Mouse (Mus musculus) neural tube, embryonic 15.5 days (tissue): ENCODE data around the gene Dglucy. TPM values are rescaled to one million over a fixed set of nuclear protein-coding genes. Genes with fewer than 3 reads are reported as not detected.

ENCODE experiments used
- ATAC-seq: fragments of 200-750 bp; cut with Nextera tagmentation; 2 replicates; pipeline ENCODE4 v1.8.0; 2017; ENCODE audit warnings: mild to moderate bottlenecking, moderate TSS enrichment, moderate library complexity; ENCODE audit not compliant: low FRiP score
- H3K27ac ChIP-seq: fragments of 300-500 bp; sonication (generic); replicated peaks from 2 replicates; pipeline ENCODE4 v1.5.1; 2015; ENCODE audit warnings: mild to moderate bottlenecking, inconsistent platforms
- H3K27me3 ChIP-seq: fragments of 300-500 bp; sonication (generic); replicated peaks from 2 replicates; pipeline ENCODE4 v1.6.1; 2015; ENCODE audit warnings: inconsistent platforms
- H3K36me3 ChIP-seq: fragments of 300-500 bp; sonication (generic); 2 replicates; pipeline ENCODE4 v1.6.1; 2015; ENCODE audit warnings: inconsistent platforms
- H3K4me1 ChIP-seq: fragments of 300-500 bp; sonication (generic); 2 replicates; pipeline ENCODE4 v1.6.1; 2015; ENCODE audit warnings: inconsistent platforms
- H3K4me2 ChIP-seq: fragments of 300-500 bp; sonication (generic); 2 replicates; pipeline ENCODE4 v1.6.1; 2015; ENCODE audit warnings: inconsistent platforms, mild to moderate bottlenecking, moderate library complexity
- H3K4me3 ChIP-seq: fragments of 300-500 bp; sonication (generic); replicated peaks from 2 replicates; pipeline ENCODE4 v1.5.1; 2015; ENCODE audit warnings: mild to moderate bottlenecking, inconsistent platforms
- H3K9ac ChIP-seq: fragments of 300-500 bp; sonication (generic); replicated peaks from 2 replicates; pipeline ENCODE4 v1.6.1; 2015; ENCODE audit warnings: mild to moderate bottlenecking, inconsistent platforms
- H3K9me3 ChIP-seq: fragments of 300-500 bp; sonication (generic); replicated peaks from 2 replicates; pipeline ENCODE4 v1.6.1; 2016; ENCODE audit warnings: inconsistent platforms
- WGBS: fragments of 180-500 bp; shearing (Covaris S2); methylation state at CpG from one replicate; pipeline ENCODE4 v1.1.7; 2015; ENCODE audit warnings: mixed read lengths; 5-methylcytosine and 5-hydroxymethylcytosine counted together
- polyA plus RNA-seq: library from polyadenylated mRNA; unstranded; fragments of >200 nt; fragmentation: Nextera tagmentation; extraction: Ambion mirVana; gene quantifications from 2 replicates; pipeline ENCODE4 v1.2.1, GENCODE M21; 2015

The Dglucy gene
- polyA plus RNA-seq, 1 experiment from 2014 or later = 3.0 TPM

GRCm38 (mm10) chr12:100846566-100846965, 67.7 kb downstream of the Dglucy start:
- H3K9ac ChIP-seq = no peak overlapping the region
- 33% methylated on average over 1 of the region's 1 CpGs for WGBS
- no peaks in the 10 kb centered on the region for H3K36me3 ChIP-seq
- no peak for ATAC-seq
- no peaks in the 10 kb centered on the region for H3K9me3 ChIP-seq
- H3K4me3 ChIP-seq = no peak overlapping the region
- H3K4me1 ChIP-seq = peaks cover 2% of the 10 kb centered on the region; the same call in 1 of the 2 replicates
- no peak overlapping the region for H3K27ac ChIP-seq
- no peak overlapping the region for H3K4me2 ChIP-seq
- no peaks in the 10 kb centered on the region; the same call in 1 of the 2 replicates for H3K27me3 ChIP-seq

GRCm38 (mm10) chr12:100847437-100848080, 68.7 kb downstream of the Dglucy start:
- no peak overlapping the region for H3K9ac ChIP-seq
- no peak overlapping the region for H3K4me2 ChIP-seq
- no peaks in the 10 kb centered on the region for H3K9me3 ChIP-seq
- ATAC-seq = peak; percentile 50
- no peaks in the 10 kb centered on the region; the same call in 1 of the 2 replicates for H3K27me3 ChIP-seq
- 34% methylated on average over 11 of the region's 11 CpGs for WGBS
- no peak overlapping the region for H3K27ac ChIP-seq
- no peak overlapping the region for H3K4me3 ChIP-seq
- H3K4me1 ChIP-seq = peaks cover 2% of the 10 kb centered on the region; the same call in 1 of the 2 replicates
- no peaks in the 10 kb centered on the region for H3K36me3 ChIP-seq

GRCm38 (mm10) chr12:100849421-100850138, 70.7 kb downstream of the Dglucy start:
- no peak overlapping the region for H3K4me2 ChIP-seq
- peak; percentile 66 for ATAC-seq
- peaks cover 2% of the 10 kb centered on the region; the same call in 1 of the 2 replicates for H3K4me1 ChIP-seq
- H3K27ac ChIP-seq = no peak overlapping the region
- no peak overlapping the region for H3K4me3 ChIP-seq
- no peaks in the 10 kb centered on the region for H3K9me3 ChIP-seq
- 82% methylated on average over 7 of the region's 7 CpGs for WGBS
- H3K27me3 ChIP-seq = no peaks in the 10 kb centered on the region; the same call in 1 of the 2 replicates
- no peak overlapping the region for H3K9ac ChIP-seq
- no peaks in the 10 kb centered on the region for H3K36me3 ChIP-seq

- Histone ChIP-seq H3K36me3 (no peaks in the 10 kb centered on the region), H3K4me3 (no peak overlapping the region), H3K27me3 (no peaks in the 10 kb centered on the region; the same call in 1 of the 2 replicates), H3K4me1 (peaks cover 1% of the 10 kb centered on the region; the same call in 1 of the 2 replicates), H3K4me2 (no peak overlapping the region), H3K9ac (no peak overlapping the region), H3K27ac (no peak overlapping the region), H3K9me3 (no peaks in the 10 kb centered on the region)
- ATAC-seq = no peak
- 89% methylated on average over 3 of the region's 3 CpGs for WGBS
These were observed 73.5 kb downstream of the Dglucy start for GRCm38 (mm10) chr12:100852370-100852769.

GRCm38 (mm10) chr12:100856337-100856736, 77.5 kb downstream of the Dglucy start:
- H3K27me3 ChIP-seq = no peaks in the 10 kb centered on the region
- no peak overlapping the region for H3K27ac ChIP-seq
- H3K4me3 ChIP-seq = no peak overlapping the region
- H3K9me3 ChIP-seq = no peaks in the 10 kb centered on the region
- no peak overlapping the region for H3K4me2 ChIP-seq
- no peak for ATAC-seq
- H3K9ac ChIP-seq = no peak overlapping the region
- 0 out of 2 replicates have a peak, but pooled peaks cover 2% of the 10 kb centered on the region for H3K4me1 ChIP-seq
- H3K36me3 ChIP-seq = no peaks in the 10 kb centered on the region
- WGBS = 87% methylated on average over 2 of the region's 2 CpGs

GRCm38 (mm10) chr12:100857791-100858190, 78.9 kb downstream of the Dglucy start:
- Histone ChIP-seq H3K4me3 (no peak overlapping the region), H3K4me1 (0 out of 2 replicates have a peak, but pooled peaks cover 2% of the 10 kb centered on the region), H3K36me3 (no peaks in the 10 kb centered on the region), H3K9ac (no peak overlapping the region), H3K27me3 (no peaks in the 10 kb centered on the region), H3K4me2 (no peak overlapping the region), H3K27ac (no peak overlapping the region), H3K9me3 (no peaks in the 10 kb centered on the region)
- no peak for ATAC-seq
- WGBS = 80% methylated on average over 7 of the region's 7 CpGs

DNA sequence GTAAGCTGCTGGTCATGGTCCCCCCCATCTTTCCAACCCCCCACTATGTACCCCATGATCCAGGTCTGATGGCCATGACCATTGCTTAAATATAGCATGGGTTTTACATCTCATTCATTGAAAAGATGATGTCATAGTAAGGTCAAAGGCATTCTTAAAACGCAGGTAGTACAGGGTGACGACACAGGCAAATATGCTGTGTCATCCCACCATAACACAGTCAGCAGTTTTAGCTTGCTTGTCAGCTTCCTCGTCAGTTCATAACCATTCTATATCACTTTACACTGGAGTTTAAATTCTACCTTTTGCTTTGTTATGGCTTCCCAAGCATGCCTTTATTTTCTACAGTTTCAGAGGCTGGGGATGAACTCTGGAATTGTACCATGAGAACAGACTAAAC, 83.4 kb downstream of the Dglucy start:
- H3K4me1 ChIP-seq = peaks cover 14% of the 10 kb centered on the region; the same call in 1 of the 2 replicates
- ATAC-seq = no peak
- H3K36me3 ChIP-seq = no peaks in the 10 kb centered on the region
- H3K27ac ChIP-seq = no peak overlapping the region
- H3K4me3 ChIP-seq = no peak overlapping the region
- no peaks in the 10 kb centered on the region for H3K27me3 ChIP-seq
- no peaks in the 10 kb centered on the region for H3K9me3 ChIP-seq
- H3K4me2 ChIP-seq = no peak overlapping the region
- H3K9ac ChIP-seq = no peak overlapping the region
- WGBS = 89% methylated on average over 3 of the region's 3 CpGs

- H3K4me1 ChIP-seq = peaks cover 12% of the 10 kb centered on the region; the same call in 1 of the 2 replicates
- H3K27me3 ChIP-seq = no peaks in the 10 kb centered on the region
- no peaks in the 10 kb centered on the region for H3K9me3 ChIP-seq
- 94% methylated on average over 3 of the region's 3 CpGs for WGBS
- H3K27ac ChIP-seq = no peak overlapping the region
- H3K9ac ChIP-seq = no peak overlapping the region
- no peaks in the 10 kb centered on the region for H3K36me3 ChIP-seq
- no peak for ATAC-seq
- H3K4me3 ChIP-seq = no peak overlapping the region
- H3K4me2 ChIP-seq = no peak overlapping the region
These were observed 84.1 kb downstream of the Dglucy start for GRCm38 (mm10) chr12:100862856-100863446.

- Histone ChIP-seq H3K9me3 (no peaks in the 10 kb centered on the region), H3K9ac (no peak overlapping the region), H3K27ac (0 out of 2 replicates have a peak overlapping the region, but pooled peaks have one; percentile 28), H3K4me3 (no peak overlapping the region), H3K36me3 (no peaks in the 10 kb centered on the region), H3K4me2 (no peak overlapping the region), H3K27me3 (no peaks in the 10 kb centered on the region), H3K4me1 (peaks cover 12% of the 10 kb centered on the region; the same call in 1 of the 2 replicates)
- ATAC-seq = peak; percentile 53; the same call in 1 of the 2 replicates
These were observed 86.2 kb downstream of the Dglucy start for GRCm38 (mm10) chr12:100865072-100865471.

GRCm38 (mm10) chr12:100865509-100866078, 86.7 kb downstream of the Dglucy start:
- peak; percentile 30; the same call in 1 of the 2 replicates for ATAC-seq
- H3K4me2 ChIP-seq = no peak overlapping the region
- H3K4me1 ChIP-seq = peaks cover 12% of the 10 kb centered on the region; the same call in 1 of the 2 replicates
- H3K9ac ChIP-seq = no peak overlapping the region
- WGBS = 47% methylated on average over 11 of the region's 11 CpGs
- no peak overlapping the region for H3K4me3 ChIP-seq
- no peaks in the 10 kb centered on the region for H3K9me3 ChIP-seq
- H3K27me3 ChIP-seq = no peaks in the 10 kb centered on the region
- H3K36me3 ChIP-seq = no peaks in the 10 kb centered on the region
- peak overlapping the region; percentile 28; the same call in 1 of the 2 replicates for H3K27ac ChIP-seq

- Histone ChIP-seq H3K4me3 (no peak overlapping the region), H3K27me3 (no peaks in the 10 kb centered on the region), H3K4me1 (peaks cover 12% of the 10 kb centered on the region; the same call in 1 of the 2 replicates), H3K36me3 (no peaks in the 10 kb centered on the region), H3K9me3 (no peaks in the 10 kb centered on the region), H3K9ac (no peak overlapping the region), H3K4me2 (no peak overlapping the region), H3K27ac (no peak overlapping the region)
- WGBS = 86% methylated on average over 8 of the region's 8 CpGs
- no peak for ATAC-seq
These were observed 88.2 kb downstream of the Dglucy start for GRCm38 (mm10) chr12:100867097-100867496.
